In genomic region chr6:117604834-117605233, GRCm38 (mm10) we compare ENCODE assay signal across 19 mouse cellular contexts.
DNase-seq lines count a peak whose midpoint lies in the region; ATAC-seq and TF ChIP-seq lines count a peak whose summit lies in the region.
"Had no signal": no experiment of that assay in that cellular context is flagged by ENCODE, and none has a peak within 500 bp of the region (broad histone marks: within the 10 kb centered on the region; RNA-seq: fewer than 3 reads in every experiment).

No protein-coding gene starts in this region.

- no peak for DNase-seq in heart, postnatal 36 days
- no peak for DNase-seq in kidney, postnatal 0 days (ENCODE audit: low spot score)
- no peak for DNase-seq in kidney, adult 18-20 months
- DNase-seq in 3134 (ENCODE audit: extremely low read depth, insufficient read length, low spot score) (peak; percentile 46), 3T3-L1 (ENCODE audit: low read depth, low spot score) (peak; percentile 87)
- DNase-seq: adrenal gland, postnatal 10 days; cerebellum, adult 11 months; cerebellum, postnatal 14 days; embryo, embryonic 11 days; gastrocnemius, postnatal 14 days; lung, adult 18-20 months; thymus, postnatal 14 days had no signal

- peak overlapping the region; percentile 17; the same call in 1 of the 2 replicates for H3K4me2 ChIP-seq in heart, embryonic 15.5 days
- H3K4me2 ChIP-seq in kidney, postnatal 0 days (ENCODE audit: low read length) = no peak overlapping the region
- H3K4me2 ChIP-seq: forebrain, embryonic 12.5 days; limb, embryonic 13.5 days; midbrain, embryonic 11.5 days had no signal

- intact Hi-C loops in heart, postnatal 36 days (cut with DNase I) = loop anchor here (5.0 kb wide), 2 partner anchors 53 to 433 kb away; no protein-coding TSS in a partner anchor

- no peak for ATAC-seq in heart, embryonic 15.5 days (replicated peaks; ENCODE audit: insufficient number of reproducible peaks, insufficient read depth, low FRiP score, low read depth)
- ATAC-seq in kidney, postnatal 0 days (replicated peaks; ENCODE audit: low FRiP score, low read depth) = peak; percentile 79
- ATAC-seq in megakaryocyte-erythroid progenitor cell, adult 5-6 weeks (replicated peaks; ENCODE audit: low FRiP score, low TSS enrichment, poor library complexity, severe bottlenecking) = no peak
- ATAC-seq: inflammation-experienced regulatory T-cells, adult 6 months had no signal

- no peaks in the 10 kb centered on the region for H3K36me3 ChIP-seq in heart, embryonic 15.5 days
- no peaks in the 10 kb centered on the region for H3K36me3 ChIP-seq in kidney, postnatal 0 days (ENCODE audit: insufficient read depth, low read length)
- H3K36me3 ChIP-seq: forebrain, embryonic 12.5 days; limb, embryonic 13.5 days had no signal

- H3K27me3 ChIP-seq in heart, embryonic 15.5 days = peaks cover 12% of the 10 kb centered on the region
- H3K27me3 ChIP-seq in kidney, postnatal 0 days (ENCODE audit: insufficient read depth, low read length) = no peaks in the 10 kb centered on the region
- H3K27me3 ChIP-seq: forebrain, embryonic 12.5 days; limb, embryonic 13.5 days had no signal

- H3K9ac ChIP-seq in heart, embryonic 15.5 days = no peak overlapping the region
- H3K9ac ChIP-seq in kidney, postnatal 0 days (ENCODE audit: low read depth, low read length) = no peak overlapping the region
- H3K9ac ChIP-seq: forebrain, embryonic 12.5 days; limb, embryonic 13.5 days had no signal

- peaks cover 28% of the 10 kb centered on the region for H3K4me1 ChIP-seq in heart, embryonic 15.5 days (replicated peaks)
- no peaks in the 10 kb centered on the region for H3K4me1 ChIP-seq in kidney, postnatal 0 days (replicated peaks; ENCODE audit: insufficient read depth, low read length)
- H3K4me1 ChIP-seq: forebrain, embryonic 12.5 days had no signal

- no peak for TF ChIP-seq CTCF in kidney, postnatal 0 days (IDR thresholded peaks at IDR 0.05; ENCODE audit: low read depth)

- H3K27ac ChIP-seq in heart, embryonic 15.5 days = peak overlapping the region; percentile 58
- H3K27ac ChIP-seq in kidney, postnatal 0 days = no peak overlapping the region
- H3K27ac ChIP-seq: forebrain, embryonic 12.5 days; left cerebral cortex, adult 2 months; limb, embryonic 13.5 days had no signal

- 26% methylated on average over 2 of the region's 2 CpGs for WGBS in heart, embryonic 15.5 days
- WGBS in kidney, postnatal 0 days = 75% methylated on average over 2 of the region's 2 CpGs

- H3K9me3 ChIP-seq in heart, embryonic 15.5 days (replicated peaks) = no peaks in the 10 kb centered on the region; the same call in 1 of the 2 replicates
- no peaks in the 10 kb centered on the region for H3K9me3 ChIP-seq in kidney, postnatal 0 days (replicated peaks; ENCODE audit: low read length)
- H3K9me3 ChIP-seq: limb, embryonic 13.5 days had no signal

- H3K4me3 ChIP-seq in heart, embryonic 15.5 days = no peak overlapping the region
- H3K4me3 ChIP-seq in kidney, postnatal 0 days (replicated peaks; ENCODE audit: low read depth, low read length) = no peak overlapping the region
- H3K4me3 ChIP-seq: forebrain, embryonic 12.5 days; left cerebral cortex, adult 2 months; limb, embryonic 13.5 days had no signal

Comparison
In these comparisons a context has a peak if more than half of its experiments do, and no peak if none do; other contexts are left out.
1. DNase-seq: peak in 3134 (single experiment) and 3T3-L1 (single experiment); none in heart, postnatal 36 days (0 of 2), kidney, postnatal 0 days (single experiment) and kidney, adult 18-20 months (single experiment).